Mouse (Mus musculus): ENCODE data around the gene Sec24d.

The Sec24d gene

GRCm38 (mm10) chr3:123296654-123297053 lies 29.4 kb downstream of the Sec24d start:
- no peak for DNase-seq (ENCODE audit: low read depth, low spot score)

GRCm38 (mm10) chr3:123298283-123298682 lies 31.0 kb downstream of the Sec24d start:
- no peak for DNase-seq (ENCODE audit: low read depth, low spot score)

DNA sequence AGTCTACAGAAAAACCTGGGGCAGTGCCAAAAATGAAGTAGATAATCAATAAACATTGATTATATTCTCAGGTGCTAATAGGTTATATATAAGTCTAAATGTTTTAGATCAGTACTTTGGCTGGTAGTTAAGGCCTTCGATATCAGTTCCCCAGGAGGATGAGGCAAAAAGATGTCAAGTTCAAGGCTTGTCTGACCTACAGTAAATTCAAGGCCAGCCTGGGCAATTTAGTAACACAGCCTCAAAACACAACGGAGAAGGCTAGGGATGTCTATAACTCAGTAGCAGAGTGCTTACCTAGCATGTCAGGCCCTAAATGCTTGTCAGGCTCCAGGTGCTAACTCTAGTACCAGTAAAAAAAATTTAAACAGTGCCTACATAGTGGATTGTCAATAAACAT lies 34.3 kb downstream of the Sec24d start:
- DNase-seq (ENCODE audit: low read depth, low spot score): no peak

GRCm38 (mm10) chr3:123305611-123306010 lies 38.4 kb downstream of the Sec24d start:
- no peak for DNase-seq (ENCODE audit: low read depth, low spot score)

DNA sequence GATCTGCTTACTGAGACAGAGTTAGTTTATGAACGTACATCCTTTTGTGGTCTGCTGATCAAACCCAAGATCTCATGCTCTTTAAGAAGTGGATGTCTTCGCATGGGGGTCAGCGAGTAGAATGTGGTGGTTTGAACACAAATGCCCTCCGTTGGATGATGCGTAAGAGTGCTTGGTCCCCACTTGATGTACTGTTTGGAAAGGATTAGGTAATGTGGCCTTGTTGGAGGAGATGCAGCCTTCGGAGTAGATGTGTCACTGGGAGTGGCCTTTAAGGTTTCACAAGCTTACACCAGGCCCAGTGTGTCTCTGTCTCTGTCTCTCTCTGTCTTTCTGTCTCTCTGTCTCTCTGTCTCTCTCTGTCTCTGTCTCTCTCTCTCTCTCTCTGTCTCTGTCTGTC lies 40.2 kb downstream of the Sec24d start:
- DNase-seq (ENCODE audit: low read depth, low spot score): no peak

DNA sequence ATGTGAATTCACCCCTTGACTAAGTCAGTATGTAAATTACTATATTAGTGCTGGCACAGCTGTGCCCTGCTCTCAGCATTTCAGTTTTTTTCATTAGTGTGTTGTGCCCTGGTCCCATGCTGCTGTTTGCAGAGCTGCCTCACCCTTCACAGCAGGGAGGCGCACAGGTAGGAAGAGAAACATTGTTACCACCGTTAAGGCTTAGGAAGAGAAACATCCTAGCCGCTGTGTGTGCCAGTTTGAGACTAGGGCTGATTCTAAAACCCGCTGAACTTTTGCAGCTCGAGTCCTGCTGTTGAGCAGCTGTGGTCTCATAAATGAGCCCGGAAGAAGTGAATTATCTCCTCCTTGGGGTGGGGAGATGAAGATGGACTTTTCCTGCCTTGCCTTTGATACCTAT lies 41.9 kb downstream of the Sec24d start:
- DNase-seq (ENCODE audit: low read depth, low spot score): no peak

DNA sequence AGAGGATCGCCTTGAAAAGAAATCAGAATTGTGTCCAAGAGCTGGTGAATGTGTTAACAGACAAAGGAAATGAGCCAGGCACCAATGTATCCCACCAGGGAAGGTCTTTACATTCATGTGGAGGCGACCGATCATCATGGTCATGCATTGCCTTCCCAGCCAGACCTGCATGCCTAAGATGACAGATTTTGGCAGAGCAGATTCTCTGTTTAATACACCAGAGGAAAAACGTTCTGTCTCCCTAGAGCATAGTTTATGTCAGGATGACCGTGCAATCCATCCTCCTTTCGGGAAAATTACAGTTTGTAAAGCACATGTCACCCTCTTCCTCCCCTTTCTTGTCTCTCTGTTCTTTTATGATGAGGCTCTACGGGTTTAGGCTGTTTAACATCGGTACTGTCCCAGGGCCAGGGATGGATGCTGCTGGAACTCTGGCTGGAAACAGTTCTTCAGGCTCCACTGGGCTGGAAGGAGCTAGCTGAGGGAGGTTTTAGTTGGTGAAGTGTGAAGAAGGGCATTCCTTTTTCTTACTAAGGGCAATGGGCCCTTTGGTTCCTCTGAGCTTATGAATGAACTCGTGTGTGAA lies 45.3 kb downstream of the Sec24d start:
- no peak for DNase-seq (ENCODE audit: low read depth, low spot score)

- no peak for DNase-seq (ENCODE audit: low read depth, low spot score)
These were observed 46.2 kb downstream of the Sec24d start for GRCm38 (mm10) chr3:123313477-123313876.

- no peak for DNase-seq (ENCODE audit: low read depth, low spot score)
These were observed 46.8 kb downstream of the Sec24d start for GRCm38 (mm10) chr3:123313920-123314614.

- no peak for DNase-seq (ENCODE audit: low read depth, low spot score)
These were observed 48.8 kb downstream of the Sec24d start for GRCm38 (mm10) chr3:123316066-123316465.

DNA sequence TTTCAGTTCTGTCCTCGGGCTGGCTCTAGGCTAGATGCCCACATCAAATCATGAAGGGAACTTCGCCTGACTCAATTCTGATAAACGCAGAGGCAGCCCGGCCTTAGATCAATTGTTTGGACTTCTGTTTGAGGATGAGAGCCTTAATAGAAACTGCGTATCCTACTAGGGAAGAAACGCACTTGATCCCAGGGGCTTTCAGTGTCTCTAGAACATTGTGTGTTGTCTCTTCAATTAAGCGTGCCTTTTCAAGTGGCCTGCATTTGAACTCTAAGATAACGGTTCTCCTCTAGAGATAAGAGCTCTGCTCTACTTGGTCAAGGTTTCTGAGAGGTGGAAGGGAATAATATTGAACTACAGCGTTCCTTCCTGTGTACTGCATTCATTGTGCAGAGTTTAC lies 49.8 kb downstream of the Sec24d start:
- DNase-seq (ENCODE audit: low read depth, low spot score): no peak

DNA sequence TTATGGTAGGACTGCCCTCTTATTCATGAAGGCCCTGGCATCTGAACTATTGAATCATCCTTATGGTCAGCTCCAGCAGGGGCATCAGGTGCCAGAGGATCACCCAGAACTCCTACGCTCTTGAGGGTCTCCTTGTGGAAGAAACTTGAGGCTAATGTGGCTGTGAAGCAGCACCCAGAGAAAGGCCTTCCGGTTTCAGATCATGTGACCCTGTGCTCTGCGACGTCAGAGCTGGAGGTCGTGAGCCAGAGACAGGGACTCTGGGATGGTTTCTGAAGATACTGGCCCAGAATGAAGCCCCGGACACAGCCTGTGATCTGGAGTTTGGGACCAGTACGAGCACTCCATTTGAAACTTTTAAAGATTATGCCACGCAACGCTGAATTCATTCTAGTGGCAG lies 53.1 kb downstream of the Sec24d start:
- no peak for DNase-seq (ENCODE audit: low read depth, low spot score)

- no peak for DNase-seq (ENCODE audit: low read depth, low spot score)
These were observed 54.4 kb downstream of the Sec24d start for GRCm38 (mm10) chr3:123321612-123322011.

DNA sequence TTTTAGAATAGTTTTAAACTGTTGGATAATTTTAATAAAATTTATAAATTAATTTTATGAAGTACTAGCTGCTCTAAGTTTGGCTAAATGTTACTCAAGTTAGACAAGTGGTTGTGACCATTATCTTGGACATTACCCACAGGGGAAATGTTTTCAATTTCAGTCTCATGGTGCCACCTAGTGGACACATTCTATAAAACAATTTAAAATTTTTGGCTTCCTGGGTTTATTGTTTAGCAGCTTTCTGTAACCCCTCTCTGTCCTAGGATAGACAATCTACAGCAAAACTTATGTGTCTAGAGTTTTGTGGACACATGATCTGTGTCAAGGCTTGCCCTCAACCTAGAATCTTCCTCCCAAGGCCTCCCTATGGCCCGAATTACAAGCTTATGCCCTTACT lies 54.9 kb downstream of the Sec24d start:
- DNase-seq (ENCODE audit: low read depth, low spot score): peak; percentile 66

GRCm38 (mm10) chr3:123324326-123324725 lies 57.1 kb downstream of the Sec24d start:
- DNase-seq (ENCODE audit: low read depth, low spot score): no peak

DNA sequence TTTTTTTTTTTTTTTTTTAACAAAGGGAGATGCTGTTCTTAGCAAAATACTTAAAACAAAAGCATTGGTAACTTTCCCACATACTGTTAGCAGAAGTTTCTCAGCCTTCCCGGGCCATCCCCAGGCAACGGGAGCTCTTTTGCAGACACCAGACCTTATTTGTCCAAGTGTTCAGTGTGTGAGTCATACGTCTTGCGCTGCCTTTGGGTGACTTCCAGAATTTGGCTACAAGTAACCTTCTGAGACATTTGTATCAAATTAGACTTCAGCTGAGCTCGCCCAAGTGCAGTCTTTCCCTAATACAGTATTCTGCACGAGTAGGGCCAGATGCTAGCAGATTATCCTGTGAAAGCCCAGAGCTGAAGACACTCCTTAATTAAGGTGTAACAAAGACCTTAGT lies 62.0 kb downstream of the Sec24d start:
- no peak for DNase-seq (ENCODE audit: low read depth, low spot score)

DNA sequence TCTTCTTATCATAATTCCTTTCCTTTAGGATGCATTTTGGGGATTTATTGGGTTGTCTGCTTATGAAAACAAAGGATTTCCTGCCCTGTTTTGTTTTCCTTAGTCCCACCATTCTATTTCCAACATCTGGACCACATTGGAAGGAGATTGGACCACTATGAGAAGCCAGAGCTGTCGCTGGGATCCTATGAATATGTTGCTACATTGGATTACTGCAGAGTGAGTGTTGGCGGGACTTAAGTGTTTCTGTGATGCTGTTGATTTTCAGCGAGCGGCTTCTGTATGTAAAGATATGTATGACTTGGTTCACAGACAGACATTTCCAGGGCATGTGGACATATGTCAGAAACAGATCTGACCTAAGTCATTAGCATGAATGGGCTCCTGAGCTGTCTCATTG lies 63.0 kb downstream of the Sec24d start:
- DNase-seq (ENCODE audit: low read depth, low spot score): no peak

- no peak for DNase-seq (ENCODE audit: low read depth, low spot score)
These were observed 65.2 kb downstream of the Sec24d start for GRCm38 (mm10) chr3:123332330-123333054.

- DNase-seq (ENCODE audit: low read depth, low spot score): no peak
These were observed 65.8 kb downstream of the Sec24d start for GRCm38 (mm10) chr3:123333055-123333424.

DNA sequence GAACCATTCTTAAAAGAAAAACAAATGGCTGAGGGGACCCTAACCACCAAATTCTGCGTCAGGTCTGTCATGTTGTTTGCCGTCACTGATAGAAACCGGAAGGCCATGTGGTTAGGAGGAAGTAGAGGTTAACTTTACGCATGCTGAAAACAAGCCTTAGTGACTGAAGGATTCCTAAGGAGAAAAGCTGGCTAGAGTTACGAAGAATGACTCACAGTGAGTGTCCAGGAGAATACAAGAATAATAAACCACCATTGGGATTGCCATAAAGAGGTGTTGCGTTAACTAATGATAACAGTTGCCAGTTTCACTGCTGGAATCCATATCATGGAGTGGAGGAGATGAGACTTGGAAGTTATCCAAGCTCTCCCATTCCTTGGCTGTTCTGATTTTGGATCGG lies 67.7 kb downstream of the Sec24d start:
- no peak for DNase-seq (ENCODE audit: low read depth, low spot score)

GRCm38 (mm10) chr3:123335480-123335879 lies 68.2 kb downstream of the Sec24d start:
- no peak for DNase-seq (ENCODE audit: low read depth, low spot score)

GRCm38 (mm10) chr3:123336455-123336854 lies 69.2 kb downstream of the Sec24d start:
- DNase-seq (ENCODE audit: low read depth, low spot score): no peak

GRCm38 (mm10) chr3:123336951-123337350 lies 69.7 kb downstream of the Sec24d start:
- DNase-seq (ENCODE audit: low read depth, low spot score): no peak

Data from mesoderm, embryonic 11.5 days (tissue).